Mouse (Mus musculus) urinary bladder, postnatal 0 days (tissue): ENCODE measurements around the gene Ap2m1. TPM values are rescaled to one million over a fixed set of nuclear protein-coding genes. Genes with fewer than 3 reads are reported as not detected.

Experiments
- polyA plus RNA-seq: library from polyadenylated mRNA; unstranded; fragments of >200 nt; fragmentation: Nextera tagmentation; extraction: Ambion mirVana; gene quantifications from 2 replicates; pipeline ENCODE4 v1.2.1, GENCODE M21; 2015

Ap2m1 gene
- 388 and 392 TPM in 2 replicates for polyA plus RNA-seq

GRCm38 (mm10) chr16:20535296-20536080 is at the start of gene Ap2m1:
Gene Ap2m1, plus strand, starts transcription at chr16:20535478.

GRCm38 (mm10) chr16:20498677-20499475 is 36.4 kb upstream of the Ap2m1 start, which contains the start of gene Eif2b5:
Gene Eif2b5, plus strand, starts transcription at chr16:20498817.

GRCm38 (mm10) chr16:20516726-20517201 is 18.5 kb upstream of the Ap2m1 start, which contains the start of gene Dvl3:
Gene Dvl3, plus strand, starts transcription at chr16:20516982.

GRCm38 (mm10) chr16:20548096-20548948 is 13.0 kb downstream of the Ap2m1 start, which contains the start of gene Abcf3:
Gene Abcf3, plus strand, starts transcription at chr16:20548577.

GRCm38 (mm10) chr16:20589366-20589938 is 54.2 kb downstream of the Ap2m1 start, which contains the start of gene Vwa5b2:
Gene Vwa5b2, plus strand, starts transcription at chr16:20589471.

Other genes starting within 250 kb of the Ap2m1 start
- 89.9 and 90.8 TPM in 2 replicates for gene Parl, start 233.1 kb upstream of the Ap2m1 start, polyA plus RNA-seq
- gene Cyp2ab1, start 210.1 kb upstream of the Ap2m1 start, polyA plus RNA-seq, result 0.06 and 0.07 TPM in 2 replicates
- 33.9 and 37.5 TPM in 2 replicates for gene Abcc5, start 109.1 kb upstream of the Ap2m1 start, polyA plus RNA-seq
- 45.5 and 53.1 TPM in 2 replicates for gene Eif2b5, start 36.7 kb upstream of the Ap2m1 start, polyA plus RNA-seq
- 16.3 and 18.4 TPM in 2 replicates for gene Dvl3, start 18.5 kb upstream of the Ap2m1 start, polyA plus RNA-seq
- 27.3 and 32.1 TPM in 2 replicates for gene Abcf3, start 13.1 kb downstream of the Ap2m1 start, polyA plus RNA-seq
- 1.4 and 2.5 TPM in 2 replicates for gene Vwa5b2, start 54.0 kb downstream of the Ap2m1 start, polyA plus RNA-seq
- gene Eef1akmt4, start 76.1 kb downstream of the Ap2m1 start, polyA plus RNA-seq, result 14.9 and 18.2 TPM in 2 replicates
- not detected in 2 replicates for gene Gm49333, start 76.1 kb downstream of the Ap2m1 start, polyA plus RNA-seq
- gene Alg3, start 76.3 kb downstream of the Ap2m1 start, polyA plus RNA-seq, result 27.5 and 30.5 TPM in 2 replicates
- 0.48 and 0.58 TPM in 2 replicates for gene Camk2n2, start 85.8 kb downstream of the Ap2m1 start, polyA plus RNA-seq
- 0.42 and 0.94 TPM in 2 replicates for gene Ece2, start 94.3 kb downstream of the Ap2m1 start, polyA plus RNA-seq
- gene Psmd2, start 116.2 kb downstream of the Ap2m1 start, polyA plus RNA-seq, result 175 and 183 TPM in 2 replicates
- gene Eif4g1, start 132.8 kb downstream of the Ap2m1 start, polyA plus RNA-seq, result 106 and 116 TPM in 2 replicates
- gene Fam131a, start 157.8 kb downstream of the Ap2m1 start, polyA plus RNA-seq, result 10.9 TPM in 2 replicates
- gene Polr2h, start 182.2 kb downstream of the Ap2m1 start, polyA plus RNA-seq, result 52.9 and 58.7 TPM in 2 replicates
- 1.6 TPM in 2 replicates for gene Clcn2, start 182.3 kb downstream of the Ap2m1 start, polyA plus RNA-seq
- gene Chrd, start 197.6 kb downstream of the Ap2m1 start, polyA plus RNA-seq, result 9.1 and 11.0 TPM in 2 replicates
- 0.46 and 1.3 TPM in 2 replicates for gene Thpo, start 199.0 kb downstream of the Ap2m1 start, polyA plus RNA-seq